Mouse (Mus musculus) spleen, postnatal 0 days (tissue): ENCODE measurements around the gene Ccnb3. TPM values are rescaled to one million over a fixed set of nuclear protein-coding genes. Genes with fewer than 3 reads are reported as not detected.

ENCODE experiments used
- polyA plus RNA-seq: library from polyadenylated mRNA; unstranded; fragments of >200 nt; fragmentation: Nextera tagmentation; extraction: Ambion mirVana; gene quantifications from 2 replicates; pipeline ENCODE4 v1.2.1, GENCODE M21; 2015

Gene Ccnb3
- polyA plus RNA-seq, result 0.06 TPM in 1 of 2 replicates, not detected in the other

DNA sequence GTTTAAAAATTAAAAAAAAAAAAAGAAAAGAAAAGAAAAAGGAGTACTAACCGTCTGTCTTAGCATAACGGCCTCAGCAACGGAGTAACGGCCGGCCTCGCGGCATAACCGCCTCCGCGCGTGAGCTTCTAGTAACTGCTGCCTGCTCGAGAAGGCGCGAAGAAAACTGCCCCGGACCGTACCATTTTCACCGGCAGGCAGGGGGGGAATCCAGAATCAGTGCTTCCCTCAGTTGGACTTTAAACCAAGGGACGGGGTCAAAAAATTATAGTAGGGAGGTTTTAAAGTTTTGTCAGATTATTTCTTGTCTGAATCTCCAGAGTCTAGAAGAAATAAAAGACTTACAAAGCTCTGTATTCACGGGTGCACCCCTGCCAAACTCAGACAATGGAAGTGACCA, at the start of gene Ccnb3:
TSS of gene Ccnb3 (minus strand) at position 101 of the 400 bp plus-strand sequence.

DNA sequence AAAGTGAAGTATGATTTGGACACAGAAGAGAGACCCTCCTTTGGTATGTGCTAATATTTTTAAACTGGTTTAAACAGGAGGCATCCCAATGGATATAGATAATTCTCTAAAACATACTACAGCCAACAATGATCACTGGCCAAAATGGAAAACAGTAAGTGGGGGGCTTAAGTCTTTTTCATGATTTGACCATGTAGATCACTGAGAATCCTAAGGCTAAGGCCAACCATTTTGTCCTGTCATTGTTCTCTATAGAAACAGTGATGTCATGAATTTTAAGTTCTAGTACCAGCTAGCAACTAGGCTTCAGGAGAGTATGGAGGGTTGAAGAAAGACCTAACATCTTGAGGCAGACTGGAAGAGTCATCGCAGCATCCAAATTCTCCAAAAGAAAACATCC, 25.8 kb upstream of the Ccnb3 start, which contains the start of gene Akap4:
TSS of gene Akap4 (plus strand) at position 301 of the 400 bp plus-strand sequence.

Other genes with a start within 250 kb of the Ccnb3 start
- not detected in 2 replicates for gene Akap4, start 25.9 kb upstream of the Ccnb3 start, polyA plus RNA-seq